Mouse (Mus musculus): ENCODE results near the gene Rae1.

Gene Rae1

GRCm38 (mm10) chr2:173048041-173048745, 48.3 kb downstream of the Rae1 start:
- DNase-seq (ENCODE audit: low spot score in 2 of 2) = no peak

- no peak for DNase-seq (ENCODE audit: low spot score in 2 of 2)
Observed at GRCm38 (mm10) chr2:173049231-173049630, 49.3 kb downstream of the Rae1 start.

GRCm38 (mm10) chr2:173049817-173050216, 49.9 kb downstream of the Rae1 start:
- DNase-seq (ENCODE audit: low spot score in 2 of 2) = no peak

GRCm38 (mm10) chr2:173050604-173051382, 50.9 kb downstream of the Rae1 start:
- no peak for DNase-seq (ENCODE audit: low spot score in 2 of 2)

- no peak for DNase-seq (ENCODE audit: low spot score in 2 of 2)
Observed at GRCm38 (mm10) chr2:173052881-173053280, 53.0 kb downstream of the Rae1 start.

GRCm38 (mm10) chr2:173053846-173054245, 53.9 kb downstream of the Rae1 start:
- no peak for DNase-seq (ENCODE audit: low spot score in 2 of 2)

- no peak for DNase-seq (ENCODE audit: low spot score in 2 of 2)
Observed at GRCm38 (mm10) chr2:173056303-173056881, 56.5 kb downstream of the Rae1 start.

GRCm38 (mm10) chr2:173056882-173057315, 57.0 kb downstream of the Rae1 start:
- DNase-seq (ENCODE audit: low spot score in 2 of 2) = no peak

GRCm38 (mm10) chr2:173057623-173058022, 57.7 kb downstream of the Rae1 start:
- no peak for DNase-seq (ENCODE audit: low spot score in 2 of 2)

- DNase-seq (ENCODE audit: low spot score in 2 of 2) = no peak
Observed at GRCm38 (mm10) chr2:173058263-173058662, 58.3 kb downstream of the Rae1 start.

- no peak for DNase-seq (ENCODE audit: low spot score in 2 of 2)
Observed at GRCm38 (mm10) chr2:173060450-173060849, 60.5 kb downstream of the Rae1 start.

GRCm38 (mm10) chr2:173061443-173062351, 61.8 kb downstream of the Rae1 start:
- no peak for DNase-seq (ENCODE audit: low spot score in 2 of 2)

- DNase-seq (ENCODE audit: low spot score in 2 of 2) = no peak
Observed at GRCm38 (mm10) chr2:173063219-173063618, 63.3 kb downstream of the Rae1 start.

- no peak for DNase-seq (ENCODE audit: low spot score in 2 of 2)
Observed at GRCm38 (mm10) chr2:173064864-173065263, 64.9 kb downstream of the Rae1 start.
